24 mouse cellular contexts compared by ENCODE assay signal in the genomic region with DNA sequence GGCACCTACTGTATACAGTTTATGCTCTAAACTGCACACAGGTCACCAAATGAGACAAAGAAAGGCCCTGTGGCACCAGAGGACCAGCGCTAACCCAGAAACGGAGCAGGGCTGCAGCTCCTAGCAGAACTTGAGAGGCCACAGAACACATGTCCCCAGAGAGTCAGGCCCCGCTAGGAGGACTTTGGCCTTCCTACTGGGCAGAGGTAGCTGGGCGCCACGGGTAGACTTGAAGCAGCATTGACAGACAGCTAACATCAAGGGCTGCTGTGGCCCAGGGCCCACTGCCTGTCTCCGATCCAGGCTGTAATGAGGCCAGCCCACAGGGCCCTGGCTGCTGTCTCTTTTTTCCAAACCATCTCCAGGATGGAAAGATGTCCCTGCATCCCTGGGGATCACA. TPM values are rescaled to one million over a fixed set of nuclear protein-coding genes. Genes with fewer than 3 reads are reported as not detected.
DNase-seq lines count a peak whose midpoint lies in the region; ATAC-seq lines count a peak whose summit lies in the region.
"Had no signal": no experiment of that assay in that cellular context is flagged by ENCODE, and none has a peak within 500 bp of the region (broad histone marks: within the 10 kb centered on the region; RNA-seq: fewer than 3 reads in every experiment).

No protein-coding gene starts in this region.

- no peaks in the 10 kb centered on the region for H3K27me3 ChIP-seq in heart, embryonic 13.5 days (replicated peaks)
- no peaks in the 10 kb centered on the region for H3K27me3 ChIP-seq in intestine, embryonic 15.5 days (replicated peaks)
- H3K27me3 ChIP-seq: forebrain, embryonic 13.5 days; limb, embryonic 13.5 days; lung, embryonic 15.5 days; neural tube, embryonic 13.5 days; Patski had no signal

- no peak overlapping the region for H3K27ac ChIP-seq in heart, embryonic 13.5 days (replicated peaks)
- 0 out of 2 replicates have a peak overlapping the region, but pooled peaks have one; percentile 23 for H3K27ac ChIP-seq in intestine, embryonic 15.5 days
- H3K27ac ChIP-seq: forebrain, embryonic 13.5 days; hindbrain, embryonic 14.5 days; layer of hippocampus, adult 2 months; limb, embryonic 13.5 days; liver, embryonic 14.5 days; lung, embryonic 15.5 days; neural tube, embryonic 13.5 days had no signal

- H3K4me3 ChIP-seq in heart, embryonic 13.5 days, result no peak overlapping the region
- H3K4me3 ChIP-seq in intestine, embryonic 15.5 days (replicated peaks), result no peak overlapping the region
- H3K4me3 ChIP-seq: forebrain, embryonic 13.5 days; layer of hippocampus, adult 2 months; limb, embryonic 13.5 days; lung, embryonic 15.5 days; myocyte; neural tube, embryonic 13.5 days had no signal

- ATAC-seq in heart, embryonic 13.5 days (ENCODE audit: extremely low read depth, insufficient number of reproducible peaks, low FRiP score, low TSS enrichment), result no peak
- ATAC-seq in intestine, embryonic 15.5 days, result 0 out of 2 replicates have a peak, but pooled peaks have one; percentile 26
- ATAC-seq in erythroid progenitor cell, adult 5-6 weeks (replicated peaks; ENCODE audit: low FRiP score, poor library complexity, severe bottlenecking), result no peak
- ATAC-seq: forebrain, embryonic 13.5 days; midbrain, embryonic 16.5 days; Patski had no signal

- H3K4me2 ChIP-seq in heart, embryonic 13.5 days, result no peak overlapping the region
- no peak overlapping the region for H3K4me2 ChIP-seq in intestine, embryonic 15.5 days (replicated peaks)
- H3K4me2 ChIP-seq: forebrain, embryonic 13.5 days; hindbrain, embryonic 14.5 days; limb, embryonic 13.5 days; lung, embryonic 15.5 days; neural tube, embryonic 13.5 days had no signal

- intact Hi-C loops in heart, postnatal 36 days (cut with DNase I), result no loop called here

- no peak for DNase-seq in heart, postnatal 36 days
- peak; percentile 49 to 55 for DNase-seq in kidney, adult 8-10 months
- DNase-seq in kidney, postnatal 25 days, result peak; percentile 60 to 80
- no peak for DNase-seq in lung, adult 18-20 months
- no peak for DNase-seq in retina, postnatal 1 day
- DNase-seq: cerebellum, adult 11-12 months; cerebellum, postnatal 10 days; heart, postnatal 10 days; layer of hippocampus, postnatal 36 days; lung, postnatal 4 days had no signal

- no peaks in the 10 kb centered on the region for H3K9me3 ChIP-seq in heart, embryonic 13.5 days
- H3K9me3 ChIP-seq in intestine, embryonic 15.5 days, result no peaks in the 10 kb centered on the region
- H3K9me3 ChIP-seq: forebrain, embryonic 13.5 days; G1E; limb, embryonic 13.5 days; lung, embryonic 15.5 days; neural tube, embryonic 13.5 days had no signal

- WGBS in heart, embryonic 13.5 days, result 79% methylated on average over 6 of the region's 6 CpGs
- WGBS in intestine, embryonic 15.5 days, result 58% methylated on average over 6 of the region's 6 CpGs

- H3K4me1 ChIP-seq in heart, embryonic 13.5 days, result peaks cover 33% of the 10 kb centered on the region
- peaks cover 49% of the 10 kb centered on the region for H3K4me1 ChIP-seq in intestine, embryonic 15.5 days (replicated peaks)
- H3K4me1 ChIP-seq: forebrain, embryonic 13.5 days had no signal

- H3K36me3 ChIP-seq in heart, embryonic 13.5 days, result no peaks in the 10 kb centered on the region
- H3K36me3 ChIP-seq in intestine, embryonic 15.5 days, result no peaks in the 10 kb centered on the region
- H3K36me3 ChIP-seq: G1E; limb, embryonic 13.5 days; lung, embryonic 15.5 days; neural tube, embryonic 13.5 days had no signal

- H3K9ac ChIP-seq in heart, embryonic 13.5 days, result peak overlapping the region; percentile 21; the same call in 1 of the 2 replicates
- no peak overlapping the region for H3K9ac ChIP-seq in intestine, embryonic 15.5 days
- H3K9ac ChIP-seq: forebrain, embryonic 13.5 days; hindbrain, embryonic 14.5 days; limb, embryonic 13.5 days; liver, embryonic 14.5 days; lung, embryonic 15.5 days; neural tube, embryonic 13.5 days had no signal

RNA-seq across cellular contexts. Expression of gene Ripor3, which starts 3.9 kb away (rescaled TPM):
- polyA plus RNA-seq in heart, embryonic 13.5 days (2015; fragmentation: Nextera tagmentation; extraction: Ambion mirVana), result 0.67 and 1.2 TPM in 2 replicates
- total RNA-seq in heart, postnatal 36 days (2021), result under 1 TPM; 0.36 to 0.79 TPM
- polyA plus RNA-seq in intestine, embryonic 15.5 days (2015; fragmentation: Nextera tagmentation; extraction: Ambion mirVana), result 3.7 and 4.2 TPM in 2 replicates
- total RNA-seq in erythroid progenitor cell, adult 5-6 weeks (2015; ENCODE audit: low replicate concordance), result not detected in 2 replicates
- 0.45 TPM in 1 of 2 replicates, not detected in the other for total RNA-seq in erythroid progenitor cell, adult 5-6 weeks (2017; ENCODE audit: low replicate concordance)

Comparison
In these comparisons a context has a peak if more than half of its experiments do, and no peak if none do; other contexts are left out.
1. DNase-seq: peak in kidney, adult 8-10 months (2 of 2) and kidney, postnatal 25 days (2 of 2); none in heart, postnatal 36 days (0 of 2), lung, adult 18-20 months (0 of 2) and retina, postnatal 1 day (single experiment).